Mouse (Mus musculus) ES-Bruce4 (cell line): ENCODE data around the gene Spred3.

Experiments
- CTCF ChIP-seq: IDR thresholded peaks from one replicate; pipeline ENCODE4 v1.8.1; 2011; ENCODE audit warnings: low read depth, low read length
- POLR2A ChIP-seq: IDR thresholded peaks from one replicate; pipeline ENCODE4 v1.8.1; 2011; ENCODE audit warnings: low read length; ENCODE audit not compliant: insufficient read depth

DNA sequence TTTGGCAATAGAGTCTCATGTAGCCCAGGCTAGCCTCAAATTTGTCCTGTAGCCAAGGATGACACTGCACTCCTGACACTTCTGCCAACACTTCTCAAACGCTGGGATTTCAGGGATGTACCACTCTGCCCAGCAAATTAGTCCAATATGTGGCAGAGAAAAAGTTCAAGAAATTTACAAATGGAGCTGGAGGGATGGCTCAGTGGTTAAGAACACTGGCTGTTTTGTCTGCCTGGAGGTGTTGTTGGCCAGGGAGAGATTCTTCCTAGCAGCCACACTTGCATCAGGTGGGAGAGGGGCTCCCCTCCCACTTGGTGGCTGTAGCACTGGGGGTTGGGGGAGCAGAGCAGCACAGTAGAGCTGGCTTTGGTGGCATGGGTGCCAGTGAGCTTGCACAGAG lies 50.7 kb downstream of the Spred3 start:
- TF ChIP-seq POLR2A (no peak), CTCF (no peak)
